In the genomic region with DNA sequence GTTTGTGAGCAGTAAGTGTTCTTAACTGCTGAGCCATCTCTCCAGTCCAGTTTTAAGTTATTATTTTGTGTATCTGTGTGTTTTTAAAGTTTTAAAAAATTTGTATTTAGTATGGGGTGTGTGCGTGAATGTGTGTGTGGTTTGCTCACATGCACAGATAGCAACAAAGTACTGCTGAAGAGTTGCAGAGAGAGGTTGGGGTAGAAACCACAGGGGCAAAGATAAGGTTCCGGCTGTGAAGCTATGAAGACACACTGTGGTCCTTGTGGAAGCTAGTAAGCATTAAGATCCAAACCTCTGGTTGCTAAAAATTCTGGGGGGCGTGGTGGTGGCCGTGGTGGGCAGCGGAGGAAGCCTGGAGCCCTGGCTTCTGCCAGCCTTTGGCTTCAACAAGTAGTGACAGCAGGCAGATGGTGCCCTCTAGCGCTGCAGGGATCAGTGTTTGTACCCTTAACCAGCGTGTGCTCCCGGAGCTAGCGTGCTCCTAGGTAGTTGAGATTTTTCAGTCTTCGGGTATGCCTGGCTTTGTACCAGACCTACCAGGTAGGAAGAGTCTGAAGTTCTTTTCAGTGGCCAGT, we compare ENCODE assay signal across 8 mouse cellular contexts. TPM values are rescaled to one million over a fixed set of nuclear protein-coding genes. Genes with fewer than 3 reads are reported as not detected.
DNase-seq lines count a peak whose midpoint lies in the region; TF ChIP-seq lines count a peak whose summit lies in the region.

No protein-coding gene starts in this region.

- H3K4me3 ChIP-seq in layer of hippocampus, adult 2 months: no peak overlapping the region
- no peak overlapping the region for H3K4me3 ChIP-seq in liver, adult 2 months (ENCODE audit: insufficient read depth, low read depth, low read length)
- no peak overlapping the region for H3K4me3 ChIP-seq in hindbrain, embryonic 10.5 days

- no peak overlapping the region for H3K27ac ChIP-seq in layer of hippocampus, adult 2 months
- H3K27ac ChIP-seq in liver, adult 2 months (replicated peaks; ENCODE audit: insufficient read depth, low read depth, low read length): peak overlapping the region; percentile 19
- no peak overlapping the region for H3K27ac ChIP-seq in hindbrain, embryonic 10.5 days

- TF ChIP-seq CTCF in layer of hippocampus, adult 2 months (conservative IDR thresholded peaks at IDR 0.05): peak; percentile 76
- peak; percentile 91 for TF ChIP-seq CTCF in liver, adult 2 months (IDR thresholded peaks at IDR 0.05; ENCODE audit: low read depth, low read length)

- peaks cover 14% of the 10 kb centered on the region; the same call in 1 of the 2 replicates for H3K4me1 ChIP-seq in liver, adult 2 months (ENCODE audit: control insufficient read depth, insufficient read depth, low read length)
- peaks cover 19% of the 10 kb centered on the region for H3K4me1 ChIP-seq in hindbrain, embryonic 10.5 days (replicated peaks)

- no peaks in the 10 kb centered on the region for H3K27me3 ChIP-seq in liver, adult 2 months (ENCODE audit: control insufficient read depth, insufficient read depth, low read length)
- H3K27me3 ChIP-seq in hindbrain, embryonic 10.5 days (ENCODE audit: insufficient read depth, poor library complexity, severe bottlenecking): no peaks in the 10 kb centered on the region

- H3K79me2 ChIP-seq in liver, adult 2 months (ENCODE audit: control insufficient read depth, insufficient read depth, low read length): no peaks in the 10 kb centered on the region

- WGBS in liver, adult 2 months: 26% methylated on average over 10 of the region's 10 CpGs
- WGBS in hindbrain, embryonic 10.5 days: 61% methylated on average over 10 of the region's 10 CpGs

- peak in 1 of 2 experiments; percentile 55 for DNase-seq in layer of hippocampus, adult 2 months (ENCODE audit: low spot score in 2 of 2)
- DNase-seq in layer of hippocampus, adult 8-10 months (ENCODE audit: low spot score in 2 of 2): no peak
- peak; percentile 61 for DNase-seq in adrenal gland, postnatal 25 days
- peak; percentile 18 for DNase-seq in gastrocnemius, postnatal 25 days
- peak; percentile 78 for DNase-seq in liver, adult 2 months (ENCODE audit: extremely low read depth, low read depth, low spot score)
- peak; percentile 54 for DNase-seq in retina, embryonic 14.5 days (ENCODE audit: low spot score)
- no peak for DNase-seq in hindbrain, embryonic 10.5 days (ENCODE audit: low spot score)
- DNase-seq in neural tube, embryonic 10.5 days (ENCODE audit: extremely low spot score, low spot score): no peak

- no peaks in the 10 kb centered on the region for H3K9me3 ChIP-seq in hindbrain, embryonic 10.5 days

- H3K9ac ChIP-seq in liver, adult 2 months (ENCODE audit: low read depth, low read length): peak overlapping the region; percentile 37

- TF ChIP-seq POLR2A in liver, adult 2 months (IDR thresholded peaks at IDR 0.05; ENCODE audit: extremely low read depth, insufficient read depth, low read length): no peak

- no peaks in the 10 kb centered on the region for H3K36me3 ChIP-seq in liver, adult 2 months (ENCODE audit: control insufficient read depth, insufficient read depth, low read length)
- peaks cover 3% of the 10 kb centered on the region; the same call in 1 of the 2 replicates for H3K36me3 ChIP-seq in hindbrain, embryonic 10.5 days

RNA-seq across cellular contexts. Expression of gene Aacs, which starts 13.7 kb away (rescaled TPM):
- total RNA-seq in layer of hippocampus, adult 2 months (2021): 10 to 100 TPM; 48.1 to 55.5 TPM
- 10 to 100 TPM; 49.4 to 59.0 (median 51.7) TPM for total RNA-seq in layer of hippocampus, adult 8-10 months (2022)
- 88.5 and 93.5 TPM in 2 replicates for total RNA-seq in adrenal gland, postnatal 25 days (2021)
- 1 to 10 TPM; 3.3 to 4.8 TPM for total RNA-seq in gastrocnemius, postnatal 25 days (2021)
- total RNA-seq in liver, adult 2 months (2014; rRNA removed): 29.3 and 40.9 TPM in 2 replicates
- polyA plus RNA-seq in liver, adult 2 months (2012; rRNA removed): 66.8 and 190 TPM in 2 replicates
- polyA plus RNA-seq in hindbrain, embryonic 10.5 days (2016; fragmentation: Nextera tagmentation; extraction: Ambion mirVana): 63.4 and 73.4 TPM in 2 replicates

RNA-seq across cellular contexts. Expression of gene Bri3bp, which starts 20.6 kb away (rescaled TPM):
- 100 to 1,000 TPM in 1 of 2 experiments, 10 to 100 TPM in 1; 93.2 to 107 TPM for total RNA-seq in layer of hippocampus, adult 2 months (2021)
- total RNA-seq in layer of hippocampus, adult 8-10 months (2022): 100 to 1,000 TPM in 2 of 4 experiments, 10 to 100 TPM in 2; 89.5 to 105 (median 95.6) TPM
- 18.4 and 37.3 TPM in 2 replicates for total RNA-seq in adrenal gland, postnatal 25 days (2021)
- total RNA-seq in gastrocnemius, postnatal 25 days (2021): 1 to 10 TPM; 3.5 to 4.7 TPM
- total RNA-seq in liver, adult 2 months (2014; rRNA removed): 7.7 and 8.8 TPM in 2 replicates
- polyA plus RNA-seq in liver, adult 2 months (2012; rRNA removed): 18.3 and 23.0 TPM in 2 replicates
- 46.9 and 53.8 TPM in 2 replicates for polyA plus RNA-seq in hindbrain, embryonic 10.5 days (2016; fragmentation: Nextera tagmentation; extraction: Ambion mirVana)

RNA-seq across cellular contexts. Expression of gene Dhx37, which starts 28.0 kb away (rescaled TPM):
- total RNA-seq in layer of hippocampus, adult 2 months (2021): 10 to 100 TPM; 15.2 to 15.6 TPM
- 10 to 100 TPM; 13.2 to 13.5 (median 13.4) TPM for total RNA-seq in layer of hippocampus, adult 8-10 months (2022)
- 17.5 and 25.9 TPM in 2 replicates for total RNA-seq in adrenal gland, postnatal 25 days (2021)
- 1 to 10 TPM; 3.6 to 3.8 TPM for total RNA-seq in gastrocnemius, postnatal 25 days (2021)
- total RNA-seq in liver, adult 2 months (2014; rRNA removed): 3.8 and 5.6 TPM in 2 replicates
- polyA plus RNA-seq in liver, adult 2 months (2012; rRNA removed): 12.0 and 14.0 TPM in 2 replicates
- polyA plus RNA-seq in hindbrain, embryonic 10.5 days (2016; fragmentation: Nextera tagmentation; extraction: Ambion mirVana): 19.2 and 21.0 TPM in 2 replicates

Comparison
In these comparisons a context has a peak if more than half of its experiments do, and no peak if none do; other contexts are left out.
1. DNase-seq: peak in adrenal gland, postnatal 25 days (single experiment), gastrocnemius, postnatal 25 days (single experiment), liver, adult 2 months (single experiment) and retina, embryonic 14.5 days (single experiment); none in layer of hippocampus, adult 8-10 months (0 of 2), hindbrain, embryonic 10.5 days (single experiment) and neural tube, embryonic 10.5 days (single experiment).